Mouse (Mus musculus) adipocyte (in vitro differentiated cells): ENCODE results near the gene Dvl1.
A peak's percentile ranks its signal among the peaks of the same experiment; 100 is the strongest.

Source experiments
- DNase-seq: peaks from one replicate; pipeline ENCODE4 v3.0.0-alpha.2; 2016; ENCODE audit warnings: low spot score

Dvl1 gene

DNA sequence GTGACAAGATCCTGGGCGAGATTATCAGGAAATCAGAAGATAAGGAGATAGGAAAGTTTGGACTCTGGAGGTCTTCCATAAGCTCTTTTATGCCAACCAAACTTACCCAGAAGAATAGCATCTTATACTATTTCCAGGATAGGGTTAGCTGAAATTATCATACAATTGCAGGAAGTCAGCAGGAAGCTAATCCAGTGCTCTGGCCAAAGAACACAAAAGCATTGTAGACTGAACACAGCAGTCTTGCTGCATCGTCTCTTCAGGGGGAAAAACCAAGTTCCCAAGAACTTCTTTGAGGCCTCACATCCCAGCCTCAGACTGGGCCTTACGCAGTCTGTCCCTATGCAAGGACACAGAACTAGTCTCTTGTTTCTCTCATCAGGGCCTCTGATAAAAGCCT, 36.4 kb downstream of the Dvl1 start:
- no peak for DNase-seq

DNA sequence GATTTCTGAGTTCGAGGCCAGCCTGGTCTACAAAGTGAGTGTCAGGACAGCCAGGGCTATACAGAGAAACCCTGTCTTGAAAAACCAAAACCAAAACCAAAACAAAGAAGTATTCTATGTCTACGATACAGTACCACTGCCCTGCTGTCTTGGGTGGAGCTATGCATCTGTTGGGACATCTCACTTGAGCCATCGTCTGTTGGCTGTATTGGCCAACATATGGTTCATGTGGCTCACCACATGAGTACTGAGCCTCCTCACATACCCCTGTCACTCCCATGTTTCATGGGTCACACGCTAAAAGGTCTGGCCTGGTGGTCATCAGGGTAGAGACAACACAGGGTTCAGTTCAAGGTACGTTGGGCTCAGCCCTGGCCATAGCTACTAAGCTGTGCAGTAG, 39.1 kb downstream of the Dvl1 start:
- DNase-seq = no peak

DNA sequence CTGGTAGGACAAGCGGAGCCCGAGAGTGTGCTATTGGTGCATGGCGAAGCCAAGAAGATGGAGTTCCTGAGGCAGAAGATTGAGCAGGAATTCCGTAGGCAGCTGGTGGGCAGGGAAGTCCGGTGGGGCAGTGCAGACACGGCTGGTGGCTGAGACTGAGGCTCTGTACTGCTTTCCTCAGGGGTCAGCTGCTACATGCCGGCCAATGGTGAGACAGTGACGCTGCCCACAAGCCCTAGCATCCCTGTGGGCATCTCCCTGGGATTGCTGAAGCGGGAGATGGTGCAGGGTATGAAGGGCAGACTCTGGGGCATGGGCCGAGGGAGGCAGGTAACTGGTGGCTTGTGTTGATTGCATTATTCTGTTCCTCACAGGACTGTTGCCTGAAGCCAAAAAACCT, 40.5 kb downstream of the Dvl1 start:
- no peak for DNase-seq

DNA sequence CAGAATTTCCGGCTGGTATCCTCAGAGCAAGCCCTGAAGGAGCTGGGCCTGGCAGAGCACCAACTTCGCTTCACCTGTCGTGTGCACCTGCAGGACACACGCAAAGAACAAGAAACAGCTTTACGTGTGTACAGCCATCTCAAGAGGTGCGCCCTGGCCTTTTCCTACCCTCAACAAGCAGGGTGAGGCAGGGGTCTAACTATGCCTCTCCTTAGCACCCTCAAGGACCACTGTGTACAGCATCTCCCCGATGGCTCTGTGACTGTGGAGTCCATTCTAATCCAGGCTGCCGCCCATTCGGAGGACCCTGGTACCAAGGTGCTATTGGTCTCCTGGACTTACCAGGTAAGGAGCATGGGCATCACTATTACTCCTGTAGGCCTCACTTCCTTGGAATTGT, 41.0 kb downstream of the Dvl1 start:
- DNase-seq = no peak

DNA sequence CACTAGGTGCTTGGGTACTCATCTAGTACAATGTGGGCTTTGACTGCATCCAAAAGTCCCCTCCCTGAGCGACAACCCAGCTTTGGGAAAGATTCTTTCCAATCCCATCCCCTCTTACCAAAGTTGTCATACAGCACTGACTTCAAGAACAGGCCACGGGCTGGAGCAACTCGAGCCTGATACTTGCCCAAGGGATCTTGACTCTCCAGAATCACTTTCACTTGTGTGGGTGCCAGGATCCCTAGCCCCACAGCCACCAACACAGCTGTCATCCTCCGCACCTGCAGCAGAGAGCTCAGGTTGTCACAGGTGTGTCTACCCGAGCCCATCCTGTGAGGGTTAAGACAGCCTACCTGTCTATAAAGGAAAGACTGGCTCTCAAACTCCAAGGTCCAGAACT, 42.1 kb downstream of the Dvl1 start:
- no peak for DNase-seq

DNA sequence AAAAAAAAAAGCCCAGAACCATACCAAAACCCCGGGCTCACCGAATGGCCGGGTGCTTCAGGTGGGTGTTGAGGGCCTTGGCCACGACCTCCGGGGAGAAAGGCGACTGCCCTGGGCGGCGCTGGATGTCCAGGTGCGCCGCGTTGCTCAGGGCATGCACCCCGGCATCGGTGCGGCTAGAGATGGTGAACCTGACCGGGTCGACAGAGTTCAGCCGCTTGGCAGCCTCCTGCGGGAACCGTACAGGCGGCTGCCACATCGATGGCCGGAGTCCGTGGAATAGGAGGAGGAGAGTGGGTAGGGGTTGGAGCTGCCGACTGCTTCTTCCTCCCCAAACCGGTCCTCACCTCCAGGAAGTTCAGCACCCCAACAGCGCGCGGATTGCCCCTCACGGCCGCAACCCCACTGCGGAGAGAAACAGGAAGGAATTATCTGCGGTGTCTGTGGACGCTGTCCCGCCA, 43.8 kb downstream of the Dvl1 start:
- no peak for DNase-seq

DNA sequence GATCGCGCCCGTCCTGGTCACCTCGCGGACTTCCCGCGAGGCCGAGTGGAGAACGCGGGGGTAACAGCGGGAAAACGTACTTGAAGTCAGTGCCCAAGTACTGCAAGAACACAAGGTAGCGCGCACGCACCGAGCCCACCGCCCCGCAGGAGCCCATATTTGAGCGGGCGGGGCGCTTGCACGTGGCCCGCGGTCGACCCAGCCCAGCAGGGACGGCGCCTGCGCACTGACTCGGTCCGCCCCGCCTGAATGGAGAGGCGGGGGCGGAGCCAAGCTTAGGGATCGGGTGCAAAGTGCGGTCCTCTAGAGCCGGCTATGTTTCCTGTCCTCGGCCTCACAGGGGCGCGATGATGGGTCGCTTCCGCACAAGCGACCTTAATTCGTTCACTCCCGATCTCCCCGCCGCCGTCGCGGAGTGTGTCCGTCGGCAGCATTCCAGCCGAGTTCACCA, 44.4 kb downstream of the Dvl1 start, which contains the start of the genes Pusl1 and Acap3:
Pusl1 (minus strand) TSS at position 231 of the 451 bp plus-strand sequence.
Acap3 (plus strand) TSS at position 272 of the 451 bp plus-strand sequence.
- DNase-seq = peak; percentile 92

DNA sequence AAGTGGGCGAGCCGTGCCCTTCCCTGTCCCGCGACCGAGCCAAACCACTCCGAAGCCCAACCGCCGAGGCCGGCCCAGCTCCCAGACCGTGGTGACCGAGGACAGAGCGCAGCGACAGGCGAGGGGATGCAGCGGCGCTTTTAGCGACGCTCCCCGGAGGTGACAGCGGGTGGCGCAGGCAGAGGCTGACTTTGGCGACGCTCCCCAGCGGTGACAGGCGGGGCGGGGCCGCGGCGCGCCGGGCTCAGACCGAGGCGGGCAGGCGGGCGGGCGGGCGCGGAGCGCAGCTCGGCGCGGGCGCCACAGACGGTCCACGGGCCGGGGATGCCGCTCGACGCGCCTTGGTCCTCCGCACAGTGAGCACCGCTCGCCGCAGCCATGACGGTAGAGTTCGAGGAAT, 44.8 kb downstream of the Dvl1 start:
- DNase-seq = peak; percentile 79

DNA sequence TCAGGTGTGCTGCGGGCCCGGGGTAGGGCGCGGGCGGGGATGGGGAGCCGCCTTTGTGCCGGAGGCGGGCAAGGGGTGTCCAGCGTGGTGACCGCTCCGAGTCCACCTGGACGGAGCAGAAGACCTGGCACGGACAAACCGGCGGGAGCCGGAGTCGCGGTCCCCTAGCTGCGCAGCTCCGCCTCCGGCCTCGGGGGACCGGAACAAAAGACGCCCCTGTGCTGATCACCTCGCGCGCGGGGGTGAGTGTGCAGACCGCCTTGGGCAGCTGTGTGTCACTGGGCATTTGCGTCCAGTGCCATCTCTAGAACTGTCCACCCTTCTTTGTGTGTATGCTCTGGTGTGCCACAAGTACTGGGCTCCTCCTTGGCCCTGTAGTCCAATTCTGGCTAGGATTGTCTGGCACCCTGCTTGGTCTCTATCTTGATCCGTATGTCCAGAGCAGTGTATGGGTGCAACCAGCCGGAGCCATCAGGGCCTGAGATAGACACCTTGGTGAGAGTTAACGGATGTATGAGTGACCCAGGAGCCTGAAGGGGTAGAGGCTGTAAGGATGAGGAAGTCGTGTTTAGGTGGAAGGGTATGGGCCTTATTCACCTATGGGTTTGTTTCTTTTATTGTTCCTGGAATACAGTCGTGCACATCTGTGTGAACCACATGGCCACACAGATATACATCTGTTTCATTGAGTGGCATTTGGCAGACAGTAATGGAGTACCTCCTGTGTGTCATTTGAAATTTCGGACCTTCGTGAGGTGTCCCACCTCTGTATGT, 45.4 kb downstream of the Dvl1 start:
- peak; percentile 48 for DNase-seq

DNA sequence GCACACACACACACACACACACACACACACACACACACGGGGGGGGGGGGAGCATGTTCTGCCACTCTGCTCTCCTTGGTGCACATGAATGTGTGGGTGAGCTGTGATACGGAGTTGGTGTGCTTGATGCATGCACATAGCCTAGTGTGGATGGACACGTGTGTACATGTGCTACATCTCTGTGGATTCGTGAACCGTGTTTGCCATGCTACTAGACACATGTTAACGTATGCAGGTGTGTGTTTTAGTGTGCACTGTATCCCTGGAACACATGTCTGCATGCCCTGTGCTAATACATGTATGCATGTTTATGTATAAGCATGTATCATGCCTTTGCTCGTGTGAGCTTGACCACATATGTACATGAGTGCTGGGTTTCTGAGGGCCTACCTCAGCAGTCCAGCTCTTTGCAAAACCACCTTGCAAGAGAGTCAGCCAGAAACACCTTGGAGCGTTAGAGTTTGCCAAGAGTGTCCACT, 46.0 kb downstream of the Dvl1 start:
- no peak for DNase-seq

DNA sequence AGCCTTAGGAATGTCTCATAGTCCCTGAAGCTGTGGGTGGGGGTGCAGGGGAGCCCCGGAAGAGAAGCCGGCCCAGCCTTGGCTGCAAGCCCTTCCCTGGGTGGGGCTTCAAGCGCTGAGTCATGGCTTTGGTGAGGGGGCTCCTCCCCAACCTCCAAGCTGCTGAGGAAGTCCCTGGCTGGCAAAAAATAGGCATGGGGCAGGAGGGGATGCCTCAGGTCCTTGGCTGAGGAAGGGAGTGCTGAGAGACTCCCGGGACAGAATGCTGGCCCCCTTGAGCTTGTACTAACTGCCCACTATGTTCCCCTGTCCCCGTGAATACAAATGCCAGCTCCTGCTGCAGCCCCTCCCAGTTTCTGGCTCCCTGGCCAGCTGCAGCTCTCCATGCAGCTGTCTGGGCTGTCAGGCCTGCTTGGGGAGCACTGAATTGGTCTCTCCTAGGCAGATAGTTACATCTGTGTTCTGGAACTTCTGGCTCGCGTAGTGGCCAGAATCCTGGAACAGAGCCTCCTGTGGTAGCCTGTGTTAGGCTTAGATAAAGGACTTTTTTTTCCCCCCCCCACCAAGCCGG, 47.2 kb downstream of the Dvl1 start:
- peak; percentile 45 for DNase-seq

DNA sequence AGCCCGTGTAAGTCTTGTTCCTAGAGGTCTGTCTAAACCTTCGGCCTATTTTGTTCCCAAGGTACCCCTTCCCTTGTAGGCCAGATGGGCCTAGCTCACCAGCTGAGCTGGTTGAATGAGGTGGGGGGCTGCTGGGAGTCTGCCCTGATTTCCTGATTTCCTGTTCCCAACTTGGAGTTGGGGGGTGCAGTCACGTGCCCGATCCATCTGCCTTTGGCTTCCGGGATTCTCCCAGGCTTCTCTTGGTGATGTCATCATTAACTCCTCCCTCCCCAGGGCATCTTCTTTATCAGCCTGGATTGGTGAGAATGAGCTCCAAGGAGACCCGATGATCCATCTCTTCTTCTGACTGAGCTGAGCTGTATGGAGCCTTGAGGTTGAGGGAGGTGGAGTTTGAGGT, 48.0 kb downstream of the Dvl1 start:
- DNase-seq = peak; percentile 30

DNA sequence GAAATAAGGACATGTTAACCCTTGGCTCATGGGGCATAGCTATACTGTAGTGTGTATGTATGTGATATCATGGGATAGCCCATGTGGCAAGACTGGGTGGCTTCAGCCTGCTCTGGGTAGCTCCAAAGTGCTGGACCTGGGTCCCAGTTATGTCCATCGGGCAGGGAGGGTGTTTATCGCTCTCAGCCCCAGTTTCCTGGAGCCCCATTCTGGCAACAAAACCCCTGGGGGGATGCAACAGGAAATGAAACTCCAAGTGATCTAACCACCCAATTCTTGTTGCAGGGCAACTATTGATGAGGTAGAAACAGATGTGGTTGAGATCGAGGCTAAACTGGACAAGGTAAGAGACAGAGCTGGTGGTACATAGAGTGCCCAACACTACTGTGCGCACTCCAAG, 48.6 kb downstream of the Dvl1 start:
- DNase-seq = no peak

DNA sequence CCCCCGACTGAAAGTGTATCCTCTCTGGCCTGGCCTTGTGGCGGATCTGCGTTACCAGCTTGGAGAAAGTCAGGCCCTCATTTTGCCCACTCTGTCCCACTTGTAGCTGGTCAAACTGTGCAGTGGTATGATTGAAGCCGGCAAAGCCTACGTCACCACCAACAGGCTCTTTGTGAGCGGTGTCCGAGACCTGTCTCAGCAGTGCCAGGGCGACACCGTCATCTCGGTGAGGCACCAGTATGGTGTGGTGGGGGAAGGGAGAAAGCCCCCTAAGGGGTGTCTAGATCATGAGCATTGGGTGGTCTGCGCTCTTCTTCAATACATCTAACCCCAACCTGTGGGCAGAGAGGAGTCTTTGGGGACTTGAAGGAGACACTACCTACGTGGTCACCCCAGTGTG, 49.3 kb downstream of the Dvl1 start:
- no peak for DNase-seq

DNA sequence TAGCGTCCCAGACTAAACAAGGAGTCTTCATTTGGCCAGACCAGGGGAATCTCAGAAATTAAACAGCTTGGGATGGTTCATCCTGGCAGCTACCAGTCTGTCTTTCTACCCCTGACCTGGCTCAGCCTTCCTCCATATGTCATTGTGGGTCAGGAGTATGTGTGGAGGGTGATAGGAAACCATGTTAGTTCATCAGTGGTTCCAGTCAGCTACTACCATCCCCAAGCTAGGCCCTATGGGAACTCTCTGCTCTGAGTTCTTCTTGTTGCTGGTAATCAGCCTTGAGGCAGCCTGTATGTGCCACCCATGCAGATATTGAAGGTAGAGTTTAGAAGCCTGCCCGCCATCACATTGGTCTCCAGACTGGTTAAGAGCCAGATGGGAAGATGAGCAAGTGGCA, 51.1 kb downstream of the Dvl1 start:
- no peak for DNase-seq

DNA sequence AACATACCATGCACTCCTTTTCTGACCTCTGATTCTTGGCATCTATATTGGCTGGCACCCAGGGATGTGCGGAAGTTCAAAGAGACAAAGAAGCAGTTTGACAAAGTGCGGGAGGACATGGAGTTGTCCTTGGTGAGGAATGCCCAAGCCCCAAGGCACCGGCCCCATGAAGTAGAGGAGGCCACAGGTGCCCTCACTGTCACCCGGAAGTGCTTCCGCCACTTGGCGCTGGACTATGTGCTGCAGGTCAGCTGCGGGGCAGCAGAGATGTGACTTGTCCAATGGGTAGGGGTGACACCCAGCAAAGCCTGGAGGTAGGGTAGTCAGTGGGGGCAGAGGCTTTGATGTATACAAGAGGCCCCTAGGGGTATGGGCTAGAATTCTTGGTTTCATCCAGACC, 52.2 kb downstream of the Dvl1 start:
- no peak for DNase-seq

DNA sequence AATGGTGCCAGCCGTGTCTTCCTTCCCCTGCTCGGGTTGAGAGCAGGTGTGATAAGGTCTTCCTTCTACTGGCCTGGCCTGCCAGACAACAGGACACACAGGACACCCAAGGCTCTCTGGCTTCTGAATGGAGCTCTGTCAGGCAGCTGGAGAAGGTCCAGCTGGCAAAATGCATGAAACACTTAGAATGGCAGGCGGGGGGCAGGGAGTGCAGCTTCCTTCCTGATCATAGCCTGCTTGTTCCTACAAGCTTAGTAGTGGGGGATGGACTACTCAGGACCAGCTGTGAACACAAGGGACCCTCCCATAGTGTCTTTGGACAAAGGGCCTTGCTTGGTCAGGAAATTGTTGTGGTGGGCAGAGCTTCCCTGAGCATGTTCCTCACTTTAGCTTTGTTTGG, 54.0 kb downstream of the Dvl1 start:
- no peak for DNase-seq

DNA sequence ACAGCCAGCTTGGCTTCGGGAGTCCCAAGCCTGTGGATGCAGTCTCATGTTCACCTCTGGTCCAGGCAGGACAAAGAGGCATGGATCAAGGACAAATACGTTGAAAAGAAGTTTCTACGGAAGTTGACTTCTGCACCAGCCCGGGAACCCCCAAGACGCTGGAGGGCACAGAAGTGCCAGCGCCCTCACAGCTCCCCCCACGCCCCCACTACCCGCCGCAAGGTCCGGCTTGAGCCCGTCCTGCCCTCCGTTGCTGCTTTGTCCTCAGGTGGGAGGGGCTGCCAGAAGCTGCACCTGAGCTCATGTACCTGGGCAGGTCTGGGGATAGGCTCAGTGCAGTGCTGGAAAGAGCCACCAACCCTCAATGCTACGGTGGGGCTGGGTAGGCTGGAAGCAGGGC, 56.0 kb downstream of the Dvl1 start:
- no peak for DNase-seq

DNA sequence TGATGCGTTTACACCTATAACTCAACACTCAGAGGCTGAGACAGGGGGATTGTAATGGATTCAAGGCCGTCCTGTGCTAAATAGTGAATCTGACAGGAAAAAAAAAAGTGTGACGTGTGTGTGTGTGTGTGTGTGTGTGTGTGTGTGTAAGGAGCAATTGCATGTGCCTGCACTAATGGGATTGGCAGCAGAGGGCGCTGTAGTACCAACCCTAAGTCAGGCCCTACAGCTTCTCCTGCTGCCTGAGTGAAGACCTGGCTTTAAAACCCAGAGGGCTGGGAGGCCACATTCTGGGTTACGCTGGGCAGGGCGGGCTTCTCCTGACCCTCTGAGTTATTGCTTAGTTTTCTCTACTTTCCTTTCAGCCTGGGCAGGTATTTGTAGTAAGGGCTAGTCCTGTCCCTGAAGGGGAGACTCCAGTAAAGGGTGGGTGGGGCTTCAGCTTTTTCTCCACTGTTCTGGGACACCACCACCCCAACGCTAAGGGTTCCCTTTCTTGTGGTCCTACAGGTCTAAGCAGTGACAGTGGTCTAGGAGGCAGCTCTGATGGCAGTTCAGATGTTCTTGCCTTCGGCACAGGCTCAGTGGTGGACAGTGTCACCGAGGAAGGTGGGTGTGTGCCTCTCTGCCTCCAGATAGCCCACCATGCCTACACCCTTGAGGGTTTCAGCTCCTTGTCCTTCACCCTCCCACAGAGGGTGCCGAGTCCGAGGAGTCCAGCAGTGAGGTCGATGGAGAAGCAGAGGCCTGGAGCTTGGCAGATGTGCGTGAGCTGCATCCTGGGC, 57.3 kb downstream of the Dvl1 start:
- DNase-seq = no peak

DNA sequence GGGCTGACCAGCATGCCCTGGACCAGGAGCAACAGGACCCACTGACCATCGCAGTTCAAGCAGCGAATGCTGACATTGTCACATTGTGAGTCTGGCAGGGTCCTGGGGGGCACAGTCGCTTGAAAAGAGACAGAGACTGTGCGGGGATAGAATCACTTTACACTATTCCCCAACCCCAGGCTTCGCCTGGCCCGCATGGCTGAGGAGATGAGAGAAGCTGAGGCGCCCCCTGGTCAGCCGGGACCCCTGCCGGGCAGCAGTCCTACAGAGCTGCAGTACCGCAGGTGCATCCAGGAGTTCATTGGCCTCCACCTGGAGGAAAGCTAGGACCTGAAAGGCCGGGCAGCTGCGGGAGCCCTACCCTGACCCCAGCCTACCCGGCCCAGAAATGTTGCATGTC, 58.4 kb downstream of the Dvl1 start:
- no peak for DNase-seq

DNA sequence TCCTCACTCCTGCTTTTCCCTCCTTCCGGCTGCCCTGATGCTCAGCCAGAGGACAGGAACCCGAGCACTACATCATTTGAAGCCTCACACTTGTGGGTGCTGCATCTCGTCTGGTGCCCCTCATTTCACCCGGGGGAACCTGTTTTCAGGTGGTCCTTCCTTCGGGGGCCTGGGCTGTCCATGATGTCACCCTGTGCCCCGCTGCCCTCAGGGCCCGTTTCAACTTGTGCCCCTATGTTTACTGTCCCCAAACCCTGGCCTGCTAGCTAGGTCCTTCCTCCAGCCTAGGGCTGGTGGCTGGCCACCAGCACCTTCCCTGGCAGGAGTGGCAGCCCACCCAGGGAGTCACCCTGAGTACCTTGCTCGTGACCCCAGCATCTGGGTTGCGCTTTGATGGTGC, 58.9 kb downstream of the Dvl1 start:
- DNase-seq = no peak

DNA sequence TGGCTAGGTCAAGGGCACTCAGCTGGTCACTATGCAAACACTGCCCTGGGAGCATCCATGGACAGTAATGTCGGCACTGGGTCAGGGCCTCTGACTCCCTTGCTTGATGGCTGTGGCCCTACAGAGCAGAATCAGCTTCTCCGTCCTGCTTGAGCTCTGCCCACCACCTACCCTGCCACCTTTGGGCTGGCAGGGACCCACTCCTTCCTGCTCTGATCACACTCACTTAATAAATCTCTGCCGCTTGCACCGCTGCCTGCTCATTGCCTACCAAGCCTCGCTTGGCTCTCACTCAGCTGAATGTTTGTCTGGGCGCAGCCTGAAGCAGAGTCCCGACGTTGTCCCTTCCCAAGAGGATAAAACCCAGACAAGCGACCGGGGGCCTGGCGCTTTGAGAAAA, 59.8 kb downstream of the Dvl1 start:
- no peak for DNase-seq

DNA sequence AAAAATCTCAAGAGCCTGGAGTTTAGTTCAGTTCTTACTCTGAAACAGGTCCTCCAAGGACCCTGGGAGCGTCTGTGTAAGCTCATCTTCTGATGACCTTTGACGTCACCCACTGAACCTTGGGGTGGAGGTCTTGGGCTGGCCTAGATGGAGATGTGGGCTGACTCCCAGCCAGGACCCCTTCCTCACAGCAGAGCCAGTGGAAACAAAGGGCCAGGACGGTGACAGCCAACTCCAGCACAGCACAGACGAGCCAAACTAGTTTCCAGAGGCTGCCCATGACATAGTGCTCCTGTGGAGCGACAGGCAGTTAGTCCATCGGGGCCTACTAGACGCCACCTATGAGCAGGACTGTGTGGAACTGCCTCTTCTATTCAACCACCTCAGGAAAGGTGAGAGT, 61.1 kb downstream of the Dvl1 start:
- DNase-seq = no peak
